Mouse (Mus musculus) forelimb bud, embryonic 11.5 days (tissue): ENCODE results near the gene Gm38655.
A peak's percentile ranks its signal among the peaks of the same experiment; 100 is the strongest.
"Not testable (repeated sequence)": the region's sequence is repeated elsewhere in the genome, so short reads cannot be mapped to it uniquely, and the experiment has no call there.

Source experiments
- DNase-seq: peaks from one replicate; pipeline ENCODE4 v3.0.0-alpha.2; 2012; ENCODE audit warnings: low read depth, low spot score

The Gm38655 gene

GRCm38 (mm10) chr17:25175411-25175810 is at the start of gene Gm38655:
TSS of gene Gm38655 (minus strand) at chr17:25175471.
- DNase-seq = no peak

- no peak for DNase-seq
These were observed 49.4 kb upstream of the Gm38655 start for GRCm38 (mm10) chr17:25224586-25225222.

- no peak for DNase-seq
These were observed 47.8 kb upstream of the Gm38655 start for GRCm38 (mm10) chr17:25222951-25223601.

GRCm38 (mm10) chr17:25222504-25222940 is 47.3 kb upstream of the Gm38655 start:
- not testable (repeated sequence) for DNase-seq

DNA sequence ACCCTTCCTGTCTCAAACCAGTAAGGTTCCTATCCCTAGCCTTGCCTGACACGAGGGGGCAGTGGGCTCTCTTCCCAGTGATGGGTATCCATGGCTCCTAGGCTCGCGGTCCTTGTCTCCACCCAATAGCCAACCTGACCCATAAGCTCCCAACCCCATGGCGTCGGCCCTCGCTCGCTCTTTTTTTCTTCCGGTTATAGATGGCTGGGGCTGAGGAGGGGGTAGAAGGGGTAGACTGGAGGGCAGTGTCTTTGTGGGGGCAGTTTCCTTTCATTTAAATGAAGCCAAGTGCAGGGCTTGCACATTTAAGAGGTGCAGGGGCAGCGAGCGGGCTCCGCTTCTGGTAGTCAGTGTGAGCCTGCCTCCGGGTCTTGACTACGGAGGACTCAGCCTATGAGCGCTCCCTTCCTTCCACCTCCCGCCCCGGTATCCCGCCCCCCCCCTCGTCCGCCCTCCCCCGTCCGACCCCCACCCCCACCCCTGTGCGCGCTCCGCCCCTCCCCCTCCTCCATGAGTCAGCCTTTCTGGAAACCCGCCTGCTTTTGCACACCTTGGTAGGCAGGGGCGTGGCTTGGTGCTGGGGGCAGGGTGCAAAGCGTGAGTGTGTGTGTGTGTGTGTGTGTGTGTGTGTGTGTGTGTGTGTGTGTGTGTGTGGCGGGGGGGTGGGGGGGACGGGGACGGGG is 46.7 kb upstream of the Gm38655 start:
- peak; percentile 20 for DNase-seq

DNA sequence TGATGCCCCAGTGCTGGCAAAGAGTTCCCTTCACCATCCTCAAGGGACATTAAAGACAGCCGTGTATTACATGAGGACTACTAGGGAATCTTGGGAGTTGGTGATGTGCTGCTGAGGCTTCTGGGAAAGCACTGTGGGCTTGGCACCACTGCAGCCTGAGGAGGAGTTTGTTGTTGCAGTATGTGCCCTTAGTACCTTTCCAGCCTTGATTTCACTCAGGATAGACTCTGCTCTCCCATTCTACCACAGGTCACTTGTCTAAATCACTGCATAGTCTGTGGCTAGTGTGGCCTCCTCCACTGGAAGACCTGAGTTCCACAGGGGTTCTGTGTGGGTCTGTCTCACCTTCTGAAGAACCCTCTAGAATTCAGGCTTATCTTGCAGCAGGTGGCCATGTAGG is 45.5 kb upstream of the Gm38655 start:
- no peak for DNase-seq

- no peak for DNase-seq
These were observed 44.4 kb upstream of the Gm38655 start for GRCm38 (mm10) chr17:25219492-25220295.

DNA sequence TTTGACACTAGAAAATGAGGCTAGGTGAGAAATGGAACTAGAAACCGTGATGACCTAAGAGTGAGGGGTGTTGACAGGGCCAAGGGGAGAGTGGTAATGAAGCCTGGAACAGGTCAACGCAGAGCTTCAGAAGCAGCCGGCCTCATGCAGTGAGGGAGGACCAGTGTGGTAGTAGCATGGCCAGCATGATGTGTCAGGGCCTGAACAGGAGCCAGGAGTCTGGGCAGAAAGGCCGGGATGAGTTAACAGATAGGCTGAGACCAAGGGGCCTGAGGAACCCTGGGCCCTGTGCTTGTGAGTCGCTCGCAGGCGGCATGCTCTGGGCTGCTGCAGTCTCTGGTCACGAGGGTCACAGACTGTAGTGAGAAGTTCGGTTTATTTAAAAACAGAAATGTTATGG is 43.7 kb upstream of the Gm38655 start:
- no peak for DNase-seq

DNA sequence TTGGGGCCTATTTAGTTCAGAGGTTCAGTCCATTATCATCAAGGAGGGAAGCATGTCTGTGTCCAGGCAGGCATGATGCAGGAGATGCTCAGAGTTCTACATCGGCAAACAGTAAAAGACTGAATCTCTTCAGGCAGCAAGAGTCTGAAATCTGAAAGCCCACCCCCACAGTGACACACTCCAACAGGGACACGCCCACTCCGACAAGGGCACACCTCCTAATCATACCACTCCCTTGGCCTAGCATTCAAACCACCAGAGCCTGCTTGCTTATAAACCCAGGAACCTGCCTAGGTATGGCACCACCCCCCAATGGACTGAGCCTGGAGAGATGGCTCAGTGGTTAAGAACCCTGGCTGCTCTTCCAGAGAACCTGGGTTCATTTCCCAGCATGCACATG is 40.2 kb upstream of the Gm38655 start:
- DNase-seq = no peak

- DNase-seq = no peak
These were observed 36.4 kb upstream of the Gm38655 start for GRCm38 (mm10) chr17:25211705-25212104.

- DNase-seq = no peak
These were observed 35.6 kb upstream of the Gm38655 start for GRCm38 (mm10) chr17:25210680-25211466.

- DNase-seq = no peak
These were observed 34.7 kb upstream of the Gm38655 start for GRCm38 (mm10) chr17:25210006-25210405.

- DNase-seq = no peak
These were observed 27.1 kb upstream of the Gm38655 start for GRCm38 (mm10) chr17:25202401-25202800.

- no peak for DNase-seq
These were observed 13.8 kb upstream of the Gm38655 start for GRCm38 (mm10) chr17:25189091-25189490.

- peak; percentile 54 for DNase-seq
These were observed 13.1 kb upstream of the Gm38655 start, which contains the start of gene Unkl for GRCm38 (mm10) chr17:25188150-25189031. TSS of gene Unkl (plus strand) at chr17:25188397.

GRCm38 (mm10) chr17:25187784-25188149 is 12.5 kb upstream of the Gm38655 start:
- DNase-seq = no peak

DNA sequence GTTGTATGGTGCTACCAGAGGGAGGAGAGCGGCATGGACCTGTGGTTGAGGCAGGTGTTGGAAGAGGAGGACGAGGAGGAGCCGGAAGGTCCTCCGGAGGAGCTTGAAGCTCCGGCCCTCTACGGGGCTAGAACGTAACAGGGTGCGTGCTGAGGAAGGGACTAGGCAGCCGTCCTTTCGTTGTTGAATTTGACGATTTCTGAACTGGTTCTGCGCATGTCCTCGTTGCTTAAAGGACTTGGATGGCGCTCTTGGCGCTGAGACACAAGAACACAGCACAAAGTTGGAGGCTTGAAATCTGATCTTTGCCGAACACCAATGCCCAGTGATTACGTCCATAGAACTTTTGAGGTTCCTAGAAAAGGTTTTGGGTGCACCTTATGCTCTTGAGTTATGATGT is 9.7 kb upstream of the Gm38655 start:
- DNase-seq = no peak

DNA sequence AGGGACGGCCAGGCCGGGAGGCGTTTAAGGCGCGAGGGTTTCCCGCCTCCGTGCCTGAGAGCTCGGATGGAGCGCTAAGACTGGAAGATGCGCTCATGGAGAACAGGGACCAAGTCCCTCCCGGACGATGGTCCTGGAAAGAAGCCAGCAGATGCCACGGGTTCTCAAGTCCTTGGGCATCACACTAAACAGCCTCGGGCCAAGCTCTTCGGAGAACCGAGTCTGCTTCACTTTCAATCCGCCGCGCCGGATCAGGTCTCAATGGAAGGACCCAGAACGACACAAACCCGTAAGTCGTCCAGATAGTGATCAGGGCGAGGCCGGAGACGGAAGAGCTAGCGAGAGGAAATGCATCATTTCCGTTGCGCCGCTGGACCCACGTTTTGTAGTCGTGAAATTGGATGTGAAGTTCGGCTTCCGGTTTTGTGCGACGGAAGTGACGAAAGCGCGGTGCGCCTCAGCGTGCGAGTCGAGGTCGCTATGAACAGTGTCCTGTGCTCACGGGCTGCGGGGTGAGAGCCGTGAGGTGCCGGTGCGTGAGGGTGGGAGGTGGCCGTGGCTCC is 8.9 kb upstream of the Gm38655 start, which contains the start of gene BC003965:
BC003965 (plus strand) TSS at position 426 of the 563 bp plus-strand sequence.
- peak; percentile 99 for DNase-seq

- DNase-seq = no peak
These were observed 8.0 kb upstream of the Gm38655 start for GRCm38 (mm10) chr17:25183232-25183631.

DNA sequence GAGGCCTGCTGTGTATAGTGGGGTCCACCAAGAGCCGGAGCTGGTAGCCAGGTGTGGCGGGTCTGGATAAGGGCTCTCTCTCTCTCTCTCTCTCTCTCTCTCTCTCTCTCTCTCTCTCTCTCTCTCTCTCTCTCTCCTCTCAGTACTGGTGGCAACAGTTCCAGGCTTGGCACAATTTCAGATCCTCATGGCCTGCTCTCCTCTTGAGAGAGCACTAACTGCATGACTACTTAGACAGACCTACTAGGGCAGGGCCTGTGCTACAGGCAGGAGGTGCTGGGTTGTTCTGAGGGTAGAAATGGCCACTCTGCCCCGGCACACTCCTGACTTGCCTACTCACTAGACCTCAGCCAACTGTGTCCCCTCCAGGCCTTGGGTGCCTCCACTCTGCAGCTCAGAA is 2.7 kb downstream of the Gm38655 start:
- no peak for DNase-seq
